Mouse (Mus musculus): Measurements from ENCODE around the gene Zfp92. TPM values are rescaled to one million over a fixed set of nuclear protein-coding genes. Genes with fewer than 3 reads are reported as not detected.

Zfp92 gene
- polyA plus RNA-seq, 1 experiment from 2014 or later = 0.36 TPM

GRCm38 (mm10) chrX:73435252-73435651 is 24.4 kb downstream of the Zfp92 start, which contains the start of gene Trex2:
Gene Trex2, minus strand, starts transcription at chrX:73435344.
- H3K36me3 ChIP-seq = peaks cover 12% of the 10 kb centered on the region
- no peak within 1 kb of the TSS for H3K4me2 ChIP-seq
- 75% methylated on average over 11 of the region's 11 CpGs for WGBS
- no peaks in the 10 kb centered on the region for H3K4me1 ChIP-seq (replicated peaks)
- H3K9me3 ChIP-seq = no peaks in the 10 kb centered on the region
- H3K4me3 ChIP-seq (replicated peaks) = no peak within 1 kb of the TSS
- H3K27ac ChIP-seq = no peak within 1 kb of the TSS
- H3K27me3 ChIP-seq = peaks cover 25% of the 10 kb centered on the region
- H3K9ac ChIP-seq (replicated peaks) = no peak within 1 kb of the TSS
- ATAC-seq (ENCODE audit: insufficient number of reproducible peaks, insufficient read depth, low FRiP score, low TSS enrichment, low read depth) = no peak

- Histone ChIP-seq H3K36me3 (peaks cover 17% of the 10 kb centered on the region), H3K9me3 (no peaks in the 10 kb centered on the region), H3K27ac (no peak overlapping the region), H3K4me2 (no peak overlapping the region), H3K4me3 (replicated peaks) (no peak overlapping the region), H3K27me3 (peaks cover 9% of the 10 kb centered on the region; the same call in 1 of the 2 replicates), H3K4me1 (replicated peaks) (no peaks in the 10 kb centered on the region), H3K9ac (replicated peaks) (no peak overlapping the region)
- WGBS = 65% methylated on average over 2 of the region's 2 CpGs
- no peak for ATAC-seq (ENCODE audit: insufficient number of reproducible peaks, insufficient read depth, low FRiP score, low TSS enrichment, low read depth)
Measured at GRCm38 (mm10) chrX:73441428-73441827, 30.5 kb downstream of the Zfp92 start.

DNA sequence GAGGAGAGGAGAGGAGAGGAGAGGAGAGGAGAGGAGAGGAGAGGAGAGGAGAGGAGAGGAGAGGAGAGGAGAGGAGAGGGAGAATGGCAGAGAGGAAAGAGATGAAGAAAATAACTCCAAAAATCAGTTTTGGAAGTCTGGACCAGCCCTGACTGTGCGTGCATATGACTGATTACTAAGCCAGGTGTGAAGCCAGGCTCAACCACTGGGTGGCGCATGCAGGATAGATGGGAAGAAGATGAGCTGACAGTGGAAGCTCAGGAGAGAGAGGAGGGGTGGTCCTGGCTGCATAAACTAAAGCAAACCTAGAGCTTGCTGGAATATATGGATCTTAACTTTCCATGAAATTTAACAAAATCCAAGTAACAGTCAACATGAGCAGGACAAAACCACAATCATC is 41.1 kb downstream of the Zfp92 start:
- H3K4me1 ChIP-seq (replicated peaks) = no peaks in the 10 kb centered on the region
- H3K36me3 ChIP-seq = peaks cover 8% of the 10 kb centered on the region; the same call in 1 of the 2 replicates
- WGBS = 31% methylated on average over 2 of the region's 2 CpGs
- no peak overlapping the region for H3K9ac ChIP-seq (replicated peaks)
- H3K27ac ChIP-seq = no peak overlapping the region
- H3K4me3 ChIP-seq (replicated peaks) = no peak overlapping the region
- H3K27me3 ChIP-seq = peaks cover 15% of the 10 kb centered on the region; the same call in 1 of the 2 replicates
- H3K4me2 ChIP-seq = no peak overlapping the region
- no peaks in the 10 kb centered on the region for H3K9me3 ChIP-seq
- ATAC-seq (ENCODE audit: insufficient number of reproducible peaks, insufficient read depth, low FRiP score, low TSS enrichment, low read depth) = no peak

DNA sequence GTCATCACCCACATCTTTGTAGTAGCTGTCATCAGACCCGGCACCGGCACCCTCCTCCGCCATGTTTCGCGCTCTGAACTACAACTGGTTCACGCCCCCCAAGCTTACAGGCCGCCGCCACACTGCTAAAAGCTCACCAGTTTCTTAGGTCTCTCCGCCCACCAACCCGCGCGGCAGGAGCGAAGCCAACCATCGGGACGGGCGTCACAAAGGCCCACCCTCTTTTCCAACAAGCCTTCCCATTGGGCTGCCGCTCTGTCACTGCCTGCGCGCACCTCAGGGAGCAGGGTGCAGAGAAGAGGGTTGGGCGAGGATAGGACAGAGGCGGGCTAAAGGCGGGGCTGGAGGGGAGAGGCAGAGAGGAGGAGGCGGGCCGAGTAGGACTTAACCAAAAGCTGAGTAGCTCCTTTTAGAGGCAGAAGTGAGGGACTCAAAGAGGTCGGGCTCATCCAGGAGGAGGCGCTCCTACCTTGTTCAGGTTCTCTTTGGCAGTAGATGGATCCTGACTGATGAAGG is 48.0 kb downstream of the Zfp92 start, which contains the start of gene Haus7:
TSS of gene Haus7 (minus strand) at position 168 of the 516 bp plus-strand sequence.
- Histone ChIP-seq H3K9me3 (no peaks in the 10 kb centered on the region), H3K27me3 (no peaks in the 10 kb centered on the region; the same call in 1 of the 2 replicates), H3K9ac (replicated peaks) (peak within 1 kb of the TSS; percentile 51), H3K27ac (no peak within 1 kb of the TSS), H3K4me2 (peak within 1 kb of the TSS; percentile 63), H3K36me3 (no peaks in the 10 kb centered on the region), H3K4me3 (replicated peaks) (peak within 1 kb of the TSS; percentile 55), H3K4me1 (replicated peaks) (0 out of 2 replicates have a peak, but pooled peaks cover 5% of the 10 kb centered on the region)
- WGBS = 29% methylated on average over 26 of the region's 26 CpGs
- ATAC-seq (ENCODE audit: insufficient number of reproducible peaks, insufficient read depth, low FRiP score, low TSS enrichment, low read depth) = peak; percentile 100

DNA sequence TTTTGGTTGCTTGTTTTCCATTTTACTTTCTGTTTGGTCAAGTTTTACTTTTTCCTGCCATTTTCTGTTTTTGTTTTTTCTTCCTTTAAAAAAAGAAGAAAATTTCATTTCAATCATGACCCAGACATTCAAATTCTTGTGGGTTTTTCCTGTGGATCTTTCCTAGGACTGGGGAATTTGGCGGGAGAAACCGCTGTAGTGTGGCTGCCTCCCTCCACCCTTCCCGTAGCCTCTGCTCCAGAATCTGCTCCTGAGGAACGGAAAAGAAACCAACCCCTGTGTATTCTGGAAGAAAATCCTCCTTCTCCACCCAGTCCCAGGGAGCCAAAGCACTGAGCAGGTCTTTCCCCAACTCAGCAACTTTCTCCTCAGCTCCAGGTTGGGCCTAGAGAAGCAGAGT is 49.9 kb downstream of the Zfp92 start:
- H3K27ac ChIP-seq = no peak overlapping the region

DNA sequence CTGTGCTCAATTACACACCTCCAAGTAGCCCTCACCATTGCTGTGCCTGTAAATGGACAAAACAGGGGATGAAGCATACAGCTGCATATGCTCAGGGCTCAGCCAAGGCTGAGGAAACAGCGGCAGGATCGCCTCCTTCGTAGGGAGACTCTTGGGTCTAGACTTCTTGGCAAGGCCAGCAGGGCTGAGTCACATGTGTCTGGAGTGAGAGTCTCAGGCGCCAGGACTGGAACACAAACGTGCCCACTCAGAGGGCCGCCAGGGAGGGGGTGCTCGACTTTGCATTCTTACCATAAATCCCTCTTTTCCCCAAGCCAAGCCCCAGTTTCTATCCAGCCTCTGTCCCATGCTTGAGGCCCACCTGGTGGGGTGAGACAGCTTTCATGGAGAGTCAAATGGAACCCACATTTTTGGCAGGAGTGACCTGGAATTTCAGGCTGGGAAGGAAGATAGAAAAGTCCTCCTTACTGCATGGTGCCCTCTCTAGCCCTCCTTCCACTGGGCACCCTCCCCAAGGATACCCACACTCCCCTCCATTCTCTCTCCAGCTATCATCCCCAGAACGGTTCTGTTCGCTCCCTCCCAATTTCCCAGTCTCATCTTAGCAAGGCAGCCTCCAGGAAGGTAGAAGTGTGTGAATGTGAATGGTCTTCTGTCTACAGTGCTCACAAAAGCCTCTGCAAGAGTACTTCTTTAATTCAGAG is 54.7 kb downstream of the Zfp92 start:
- H3K9me3 ChIP-seq = no peaks in the 10 kb centered on the region
- peaks cover 10% of the 10 kb centered on the region for H3K27me3 ChIP-seq
- no peak for ATAC-seq (ENCODE audit: insufficient number of reproducible peaks, insufficient read depth, low FRiP score, low TSS enrichment, low read depth)
- 66% methylated on average over 9 of the region's 9 CpGs for WGBS
- H3K27ac ChIP-seq = peak overlapping the region; percentile 88
- H3K4me2 ChIP-seq = no peak overlapping the region
- H3K4me3 ChIP-seq (replicated peaks) = no peak overlapping the region
- H3K36me3 ChIP-seq = no peaks in the 10 kb centered on the region
- no peak overlapping the region for H3K9ac ChIP-seq (replicated peaks)
- peaks cover 31% of the 10 kb centered on the region for H3K4me1 ChIP-seq (replicated peaks)

More for the DNA sequence above, 49.9 kb downstream of the Zfp92 start:
- Histone ChIP-seq H3K9ac (replicated peaks) (no peak overlapping the region), H3K9me3 (no peaks in the 10 kb centered on the region), H3K36me3 (no peaks in the 10 kb centered on the region), H3K4me1 (replicated peaks) (0 out of 2 replicates have a peak, but pooled peaks cover 7% of the 10 kb centered on the region), H3K27me3 (no peaks in the 10 kb centered on the region; the same call in none of the 2 replicates), H3K4me2 (no peak overlapping the region), H3K4me3 (replicated peaks) (no peak overlapping the region)
- 80% methylated on average over 4 of the region's 4 CpGs for WGBS
- no peak for ATAC-seq (ENCODE audit: insufficient number of reproducible peaks, insufficient read depth, low FRiP score, low TSS enrichment, low read depth)

DNA sequence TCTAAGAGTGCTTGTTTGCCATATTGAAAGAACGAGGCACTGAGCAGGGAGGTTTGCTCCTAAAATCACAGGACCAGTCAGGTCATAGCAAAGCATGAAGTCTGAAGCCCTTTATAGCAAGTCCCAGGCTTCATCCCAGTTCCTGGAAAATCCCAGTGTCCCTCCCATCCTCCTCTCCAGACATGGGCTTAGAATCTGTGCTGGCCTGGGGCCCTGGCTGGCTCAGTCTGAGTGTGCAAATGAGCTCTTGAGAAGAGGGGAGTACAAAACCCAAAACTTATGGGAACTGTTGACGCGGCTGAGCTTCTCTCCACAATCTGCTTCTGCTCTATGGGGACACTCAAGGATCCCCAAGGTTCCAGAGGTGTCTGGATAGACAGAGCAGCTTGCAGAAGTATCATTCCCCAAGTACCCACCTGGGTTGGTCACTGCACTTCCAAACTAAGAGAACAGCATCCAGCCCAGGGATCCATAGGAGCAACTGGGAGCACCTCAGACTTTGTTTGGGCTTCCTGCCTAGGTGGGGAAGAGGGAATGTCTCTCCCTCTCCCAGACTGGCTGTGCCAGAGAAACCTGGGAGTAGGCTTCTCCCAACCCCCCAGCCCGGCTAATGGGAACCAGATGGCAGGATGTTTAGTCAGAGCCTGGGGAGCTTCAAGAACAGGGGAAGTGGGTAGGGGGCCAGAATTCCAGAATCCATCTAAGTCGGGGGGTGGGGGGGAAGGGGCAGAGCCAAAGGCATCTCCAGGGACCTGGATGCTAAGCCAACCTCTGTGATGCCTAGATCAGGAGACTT is 56.7 kb downstream of the Zfp92 start:
- Histone ChIP-seq H3K36me3 (no peaks in the 10 kb centered on the region), H3K4me3 (replicated peaks) (no peak overlapping the region), H3K4me2 (peak overlapping the region; percentile 6; the same call in 1 of the 2 replicates), H3K9me3 (no peaks in the 10 kb centered on the region), H3K27ac (peak overlapping the region; percentile 88), H3K9ac (replicated peaks) (no peak overlapping the region), H3K27me3 (peaks cover 10% of the 10 kb centered on the region), H3K4me1 (replicated peaks) (peaks cover 31% of the 10 kb centered on the region)
- ATAC-seq (ENCODE audit: insufficient number of reproducible peaks, insufficient read depth, low FRiP score, low TSS enrichment, low read depth) = 0 out of 2 replicates have a peak, but pooled peaks have one; percentile 63
- WGBS = 49% methylated on average over 5 of the region's 5 CpGs

- ATAC-seq (ENCODE audit: insufficient number of reproducible peaks, insufficient read depth, low FRiP score, low TSS enrichment, low read depth) = no peak
- 66% methylated on average over 3 of the region's 3 CpGs for WGBS
- peak overlapping the region; percentile 88 for H3K27ac ChIP-seq
- H3K4me2 ChIP-seq = no peak overlapping the region
- no peak overlapping the region for H3K9ac ChIP-seq (replicated peaks)
- H3K4me1 ChIP-seq (replicated peaks) = peaks cover 31% of the 10 kb centered on the region
- H3K4me3 ChIP-seq (replicated peaks) = no peak overlapping the region
- peaks cover 10% of the 10 kb centered on the region for H3K27me3 ChIP-seq
- no peaks in the 10 kb centered on the region for H3K9me3 ChIP-seq
- H3K36me3 ChIP-seq = no peaks in the 10 kb centered on the region
Measured at GRCm38 (mm10) chrX:73468330-73468729, 57.4 kb downstream of the Zfp92 start.

- H3K9ac ChIP-seq (replicated peaks) = no peak overlapping the region
- no peak for ATAC-seq (ENCODE audit: insufficient number of reproducible peaks, insufficient read depth, low FRiP score, low TSS enrichment, low read depth)
- H3K4me1 ChIP-seq (replicated peaks) = peaks cover 31% of the 10 kb centered on the region
- no peaks in the 10 kb centered on the region for H3K9me3 ChIP-seq
- 63% methylated on average over 1 of the region's 1 CpGs for WGBS
- H3K4me2 ChIP-seq = no peak overlapping the region
- H3K4me3 ChIP-seq (replicated peaks) = no peak overlapping the region
- H3K27me3 ChIP-seq = peaks cover 10% of the 10 kb centered on the region
- H3K27ac ChIP-seq = peak overlapping the region; percentile 88
- H3K36me3 ChIP-seq = no peaks in the 10 kb centered on the region
Measured at GRCm38 (mm10) chrX:73468752-73469151, 57.9 kb downstream of the Zfp92 start.

DNA sequence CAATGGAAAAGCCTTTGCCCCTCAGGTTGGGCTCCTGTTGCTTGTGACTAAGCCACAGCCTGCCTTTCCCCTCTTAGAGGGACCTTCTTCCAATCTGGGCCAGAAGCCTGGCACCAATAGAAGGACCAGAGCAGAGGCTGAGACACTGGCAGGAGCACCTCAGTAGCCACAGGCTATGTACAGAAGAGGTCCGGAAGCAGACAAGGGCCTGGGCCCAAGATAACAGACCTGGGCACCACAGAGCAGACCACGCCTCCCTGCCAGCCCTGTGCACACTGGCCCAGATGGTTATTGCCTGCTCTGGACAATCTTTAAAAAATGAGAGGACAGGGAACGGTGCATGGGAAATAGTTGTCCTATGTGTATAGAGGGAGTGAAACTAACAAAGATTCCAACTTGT is 60.9 kb downstream of the Zfp92 start:
- H3K36me3 ChIP-seq = no peaks in the 10 kb centered on the region
- no peak overlapping the region for H3K9ac ChIP-seq (replicated peaks)
- no peak overlapping the region for H3K4me2 ChIP-seq
- no peak overlapping the region for H3K27ac ChIP-seq
- peaks cover 13% of the 10 kb centered on the region for H3K27me3 ChIP-seq
- no peak overlapping the region for H3K4me3 ChIP-seq (replicated peaks)
- no peaks in the 10 kb centered on the region for H3K9me3 ChIP-seq
- peaks cover 32% of the 10 kb centered on the region for H3K4me1 ChIP-seq (replicated peaks)
- 92% methylated on average over 3 of the region's 3 CpGs for WGBS
- no peak for ATAC-seq (ENCODE audit: insufficient number of reproducible peaks, insufficient read depth, low FRiP score, low TSS enrichment, low read depth)
